Mouse (Mus musculus) MEL-GATA-1-ER (cell line): Measurements from ENCODE around the gene Slc4a3.

Experiments
- DNase-seq: peaks from one replicate; pipeline ENCODE4 v3.0.0-alpha.2; 2012; ENCODE audit warnings: low read depth; ENCODE audit errors: extremely low read depth

The Slc4a3 gene

GRCm38 (mm10) chr1:75559212-75559925 is 13.3 kb downstream of the Slc4a3 start:
- peak; percentile 4 for DNase-seq

- DNase-seq, result no peak
Measured at GRCm38 (mm10) chr1:75560206-75560913, 14.3 kb downstream of the Slc4a3 start.

- DNase-seq, result no peak
Measured at GRCm38 (mm10) chr1:75561221-75561897, 15.3 kb downstream of the Slc4a3 start.

DNA sequence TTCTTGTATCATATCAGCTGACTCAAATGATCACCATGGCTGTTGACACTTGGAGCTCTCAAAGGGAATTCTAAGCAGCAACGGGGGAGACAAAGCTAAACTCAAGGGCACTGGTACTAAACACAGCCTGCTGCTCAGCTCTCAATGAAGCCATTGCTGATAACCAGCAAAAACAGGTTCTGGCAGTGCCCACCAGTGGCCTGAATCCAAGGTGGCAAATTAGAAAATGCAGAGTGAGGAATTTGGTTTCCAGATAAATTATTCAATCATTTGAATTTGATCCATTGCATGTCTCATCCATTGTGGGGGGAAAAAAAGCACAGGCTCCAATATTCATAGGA is 15.8 kb downstream of the Slc4a3 start:
- DNase-seq, result no peak

DNA sequence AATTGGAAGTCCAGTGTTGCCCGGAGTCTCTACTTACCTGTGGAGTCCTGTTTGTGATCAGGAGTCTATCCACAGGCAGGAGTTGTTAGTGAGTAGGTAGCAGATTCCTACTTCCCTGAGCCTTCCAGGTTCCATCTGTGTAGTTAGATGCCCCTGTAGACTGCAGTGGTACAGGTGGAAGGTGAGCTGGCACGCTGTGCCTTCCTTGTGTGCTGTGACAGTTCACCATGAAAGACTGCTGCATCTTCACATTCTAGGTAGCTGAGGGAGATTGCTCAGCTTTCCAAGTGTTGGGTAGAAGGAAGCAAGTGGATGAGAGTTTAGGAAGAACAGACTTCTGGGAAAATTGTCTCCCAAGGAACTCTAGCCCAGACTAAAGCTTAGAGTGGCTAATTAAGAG is 18.0 kb downstream of the Slc4a3 start:
- DNase-seq, result no peak

DNA sequence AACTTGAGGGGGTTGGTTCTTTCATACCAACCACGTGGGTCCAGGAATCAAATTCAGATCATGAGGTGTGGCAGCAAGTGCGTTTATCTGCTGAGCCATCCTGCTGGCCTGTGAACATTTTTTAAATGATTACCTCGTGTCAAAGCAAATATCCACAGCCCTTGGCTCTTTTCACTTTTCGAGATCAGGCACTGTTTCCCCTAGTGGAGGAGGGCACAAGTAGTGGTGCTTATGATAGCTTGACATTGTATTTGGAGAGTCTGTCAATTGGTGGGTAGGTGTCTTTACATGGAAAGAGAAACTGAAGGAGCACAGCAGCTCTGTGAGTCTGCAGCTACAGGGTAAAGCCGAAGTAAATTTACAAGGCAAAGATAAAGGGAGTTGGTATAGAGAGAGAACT is 18.9 kb downstream of the Slc4a3 start:
- DNase-seq, result no peak

DNA sequence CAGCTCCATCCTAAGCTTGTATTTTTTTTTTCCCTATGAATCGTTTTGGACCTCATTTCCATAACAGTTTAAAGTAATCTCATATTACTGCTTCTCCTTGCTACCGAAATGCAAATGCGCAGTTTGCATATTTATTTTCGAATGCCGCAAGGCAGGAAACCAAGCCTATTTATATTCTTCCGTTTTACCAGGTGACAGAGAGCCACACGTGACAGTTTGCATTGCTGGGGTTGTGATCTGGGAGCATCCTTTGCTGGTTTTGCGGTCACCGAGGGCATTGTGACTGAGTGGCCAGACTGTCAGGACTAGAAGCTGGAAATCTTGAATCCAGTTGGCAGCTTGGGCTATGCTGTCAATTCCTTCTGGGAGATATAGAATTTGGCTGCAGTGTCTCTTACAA is 19.6 kb downstream of the Slc4a3 start:
- DNase-seq, result no peak

- DNase-seq, result no peak
Measured at GRCm38 (mm10) chr1:75570403-75570802, 24.3 kb downstream of the Slc4a3 start.

- DNase-seq, result no peak
Measured at GRCm38 (mm10) chr1:75572776-75573175, 26.7 kb downstream of the Slc4a3 start.

DNA sequence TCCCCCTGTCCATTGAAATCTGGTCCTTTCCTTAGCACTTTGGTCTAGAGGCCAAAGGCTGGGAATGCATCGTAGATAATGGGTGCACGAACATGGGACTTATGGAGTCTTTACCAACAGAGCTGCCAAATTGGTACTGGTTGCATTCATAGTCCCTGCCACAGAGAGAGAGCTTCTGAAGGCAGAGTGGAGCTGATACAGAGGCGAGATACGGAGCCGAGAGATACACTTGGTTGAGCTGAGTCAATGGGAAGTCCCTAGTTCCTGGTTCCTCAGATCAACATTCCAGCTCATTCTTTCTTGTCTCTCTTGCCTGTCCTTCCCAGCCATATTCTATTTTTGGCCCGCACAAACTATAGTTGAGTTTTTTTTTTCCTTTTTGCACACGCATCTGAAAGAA is 27.6 kb downstream of the Slc4a3 start:
- no peak for DNase-seq

DNA sequence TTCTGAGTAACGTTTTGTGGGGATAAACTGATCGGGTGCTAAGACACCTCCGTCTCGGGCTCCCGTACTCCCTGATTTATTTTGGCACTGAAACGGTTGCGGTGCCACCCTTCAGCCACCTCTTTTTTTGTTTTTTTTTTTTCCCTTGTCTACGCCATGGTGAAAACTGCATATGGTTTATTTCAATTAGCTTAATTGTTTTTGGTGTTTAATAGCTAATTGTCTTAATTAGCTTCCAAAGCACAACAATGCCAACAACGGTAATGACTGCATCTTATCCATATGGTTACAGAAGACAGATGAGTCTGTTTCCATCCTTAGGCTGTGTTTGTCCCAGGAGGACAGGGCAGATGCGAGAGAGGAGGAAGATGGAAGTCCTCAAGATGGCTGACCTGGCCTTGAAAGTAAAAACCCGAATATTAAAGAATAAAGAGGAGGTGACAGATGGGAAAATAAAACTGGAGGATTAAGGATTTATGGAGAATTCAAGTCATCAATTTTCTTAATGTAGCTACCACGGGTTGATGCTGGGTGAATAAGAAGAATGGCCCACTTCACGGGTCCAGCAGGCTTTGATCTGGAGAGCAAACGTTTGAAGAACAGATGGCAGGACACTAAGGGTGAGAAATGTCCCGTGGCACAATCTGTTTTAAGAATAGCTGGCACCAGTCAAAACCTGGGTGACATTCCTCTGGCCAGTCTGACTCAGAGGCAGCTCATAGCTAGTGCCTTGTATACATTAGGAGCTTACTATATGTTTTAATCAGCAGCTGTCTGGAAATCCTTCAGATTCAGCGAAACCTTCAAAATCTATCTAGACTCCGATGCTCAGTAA is 28.6 kb downstream of the Slc4a3 start:
- no peak for DNase-seq

- no peak for DNase-seq
Measured at GRCm38 (mm10) chr1:75581936-75582624, 36.0 kb downstream of the Slc4a3 start.

GRCm38 (mm10) chr1:75582625-75582956 is 36.5 kb downstream of the Slc4a3 start:
- no peak for DNase-seq

GRCm38 (mm10) chr1:75583034-75583433 is 37.0 kb downstream of the Slc4a3 start:
- DNase-seq, result no peak

DNA sequence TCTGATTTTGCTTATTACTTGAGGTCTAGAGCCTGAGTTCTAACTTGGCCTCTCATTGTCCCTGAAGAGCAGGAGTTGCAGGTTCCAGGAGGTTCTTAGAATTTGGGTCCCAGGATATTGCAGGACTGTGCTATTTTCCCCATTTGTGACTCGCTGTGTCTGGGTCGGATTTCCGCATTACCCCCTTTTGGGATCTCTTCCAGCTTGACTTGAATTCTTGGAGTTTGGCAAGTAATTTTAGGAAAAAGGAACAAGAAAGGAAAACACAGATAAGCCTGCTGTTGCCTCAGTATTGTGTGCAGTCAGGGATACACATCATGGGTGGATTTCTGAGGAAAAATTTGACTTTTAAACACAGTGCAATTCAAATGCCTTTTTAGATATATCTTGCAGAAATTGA is 40.7 kb downstream of the Slc4a3 start:
- DNase-seq, result no peak

GRCm38 (mm10) chr1:75587738-75588719 is 42.0 kb downstream of the Slc4a3 start:
- no peak for DNase-seq

GRCm38 (mm10) chr1:75588874-75589273 is 42.8 kb downstream of the Slc4a3 start:
- no peak for DNase-seq

GRCm38 (mm10) chr1:75589983-75590382 is 43.9 kb downstream of the Slc4a3 start:
- no peak for DNase-seq

DNA sequence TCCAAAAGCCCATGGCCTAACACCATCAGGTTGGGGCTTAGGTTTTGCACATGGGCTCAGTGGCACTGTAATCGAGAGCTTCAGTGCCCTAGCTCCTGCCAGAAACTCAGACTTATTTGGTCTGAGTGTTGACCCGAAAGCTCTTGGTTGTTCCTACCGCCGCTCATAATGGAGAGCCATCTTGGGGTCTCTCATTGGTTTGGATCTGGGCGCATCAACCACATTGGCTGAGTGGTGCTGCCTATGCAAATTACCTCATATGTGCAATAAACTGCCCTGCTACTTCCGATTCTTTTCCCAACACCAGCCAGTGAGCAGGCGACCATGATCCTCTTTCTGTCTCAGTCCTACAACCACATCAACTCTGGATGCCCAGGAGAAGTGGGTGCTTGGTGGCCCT is 47.9 kb downstream of the Slc4a3 start:
- no peak for DNase-seq

DNA sequence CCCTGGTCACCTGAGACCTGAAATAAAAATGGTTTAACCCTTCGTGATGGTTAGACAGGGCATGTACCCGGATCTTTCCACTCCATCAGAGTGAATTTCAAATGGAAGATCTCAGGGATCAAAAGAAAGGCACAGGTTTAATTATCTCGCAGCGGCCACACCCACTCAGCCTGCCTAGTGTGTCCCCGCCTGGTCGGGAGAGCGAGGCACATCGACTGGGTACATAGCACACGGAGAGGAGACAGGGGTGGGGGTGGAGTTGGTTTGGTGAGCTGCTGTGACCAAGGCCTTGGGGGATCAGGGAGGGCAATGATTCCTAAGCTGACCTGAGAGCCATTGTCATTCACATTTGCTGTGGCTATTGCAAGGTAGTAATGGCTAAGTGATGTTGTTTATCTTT is 48.8 kb downstream of the Slc4a3 start:
- no peak for DNase-seq
